Mouse (Mus musculus): Measurements from ENCODE around the gene Fgf15.
"Not testable (repeated sequence)": the region's sequence is repeated elsewhere in the genome, so short reads cannot be mapped to it uniquely, and the experiment has no call there.

Gene Fgf15

DNA sequence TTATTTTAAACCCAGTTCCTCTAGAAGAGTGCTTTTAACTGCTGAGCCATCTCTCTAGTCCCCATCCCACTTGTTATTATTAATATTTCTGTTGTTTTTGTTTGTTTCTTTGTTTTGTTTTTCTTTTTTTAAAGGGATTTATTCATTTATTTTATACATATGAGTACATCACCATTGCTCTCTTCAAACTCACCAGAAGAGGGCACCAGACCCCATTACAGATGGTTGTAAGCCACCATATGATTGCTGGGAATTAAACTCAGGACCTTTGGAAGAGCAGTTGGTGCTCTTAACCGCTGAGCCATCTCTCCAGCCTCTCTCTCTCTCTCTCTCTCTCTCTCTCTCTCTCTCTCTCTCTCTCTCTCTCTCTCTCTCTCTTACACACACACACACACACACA is 5.7 kb upstream of the Fgf15 start:
- in situ Hi-C loops (cut with MboI, MseI) = not testable (repeated sequence)

GRCm38 (mm10) chr7:144891863-144892262 is 4.5 kb upstream of the Fgf15 start:
- in situ Hi-C loops (cut with MboI, MseI) = no loop called here

GRCm38 (mm10) chr7:144892322-144892721 is 4.0 kb upstream of the Fgf15 start:
- in situ Hi-C loops (cut with MboI, MseI) = no loop called here

DNA sequence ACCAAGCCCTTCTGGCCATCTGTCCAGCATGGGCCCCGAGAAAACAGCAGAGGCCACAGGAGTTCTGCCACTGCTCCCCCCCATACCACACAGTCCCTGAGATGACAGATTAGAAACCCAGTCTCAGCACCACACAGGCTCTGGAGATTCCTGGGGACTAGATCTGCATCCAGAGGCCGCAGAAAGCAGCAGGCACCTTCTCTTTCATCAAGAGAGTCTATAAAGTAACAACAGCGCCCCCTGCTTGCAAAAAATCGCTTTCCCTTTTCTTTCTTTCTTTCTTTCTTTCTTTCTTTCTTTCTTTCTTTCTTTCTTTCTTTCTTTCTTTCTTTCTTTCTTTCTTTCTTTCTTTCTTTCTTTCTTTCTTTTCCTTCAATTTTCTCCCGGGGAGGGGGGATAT is 2.1 kb upstream of the Fgf15 start:
- in situ Hi-C loops (cut with MboI, MseI) = no loop called here

- in situ Hi-C loops (cut with MboI, MseI) = no loop called here
These were observed 1.6 kb upstream of the Fgf15 start for GRCm38 (mm10) chr7:144894706-144895105.

DNA sequence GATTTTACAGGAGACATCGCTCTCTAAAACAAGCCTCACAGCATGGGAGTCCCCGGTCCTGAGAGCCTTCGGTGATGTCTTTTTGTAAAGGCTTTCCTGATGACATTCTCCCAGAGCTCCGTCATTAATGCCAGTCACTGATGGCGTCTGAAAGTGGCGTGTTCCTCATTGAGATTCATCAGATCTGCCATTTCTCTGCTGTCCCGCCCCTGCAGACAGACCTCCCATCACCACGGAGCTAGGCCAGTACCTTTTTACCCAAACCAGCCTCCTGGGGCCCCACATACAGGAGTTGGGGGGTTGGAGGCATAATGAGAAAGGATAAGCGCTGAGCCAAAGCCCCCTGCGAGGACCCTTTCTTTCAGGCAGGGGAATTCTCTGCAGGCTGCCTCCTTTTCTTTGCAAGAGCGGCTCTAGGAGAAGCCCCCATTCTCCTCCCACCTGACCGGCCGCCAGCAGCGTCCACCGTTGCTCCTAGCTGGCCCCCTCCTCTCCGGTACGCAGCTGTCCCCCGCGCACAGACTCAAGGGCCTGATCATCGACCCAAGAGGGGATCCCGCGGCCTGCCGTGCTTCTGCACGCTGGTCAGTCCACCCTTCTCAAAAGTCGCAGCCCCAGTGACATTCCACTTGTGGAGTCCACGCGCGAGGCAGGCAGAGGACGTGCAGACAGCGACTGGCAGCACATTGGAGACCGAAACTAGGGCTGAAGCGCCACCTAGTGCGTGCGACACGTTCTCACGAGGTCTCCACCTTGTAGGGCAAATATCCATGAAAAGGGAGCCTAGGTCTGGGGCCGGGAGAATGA is 823 bp upstream of the Fgf15 start:
- in situ Hi-C loops (cut with MboI, MseI) = no loop called here

GRCm38 (mm10) chr7:144898506-144898905 is 2.2 kb downstream of the Fgf15 start:
- in situ Hi-C loops (cut with MboI, MseI) = no loop called here

GRCm38 (mm10) chr7:144905514-144905913 is 9.2 kb downstream of the Fgf15 start:
- in situ Hi-C loops (cut with MboI, MseI) = not testable (repeated sequence)

DNA sequence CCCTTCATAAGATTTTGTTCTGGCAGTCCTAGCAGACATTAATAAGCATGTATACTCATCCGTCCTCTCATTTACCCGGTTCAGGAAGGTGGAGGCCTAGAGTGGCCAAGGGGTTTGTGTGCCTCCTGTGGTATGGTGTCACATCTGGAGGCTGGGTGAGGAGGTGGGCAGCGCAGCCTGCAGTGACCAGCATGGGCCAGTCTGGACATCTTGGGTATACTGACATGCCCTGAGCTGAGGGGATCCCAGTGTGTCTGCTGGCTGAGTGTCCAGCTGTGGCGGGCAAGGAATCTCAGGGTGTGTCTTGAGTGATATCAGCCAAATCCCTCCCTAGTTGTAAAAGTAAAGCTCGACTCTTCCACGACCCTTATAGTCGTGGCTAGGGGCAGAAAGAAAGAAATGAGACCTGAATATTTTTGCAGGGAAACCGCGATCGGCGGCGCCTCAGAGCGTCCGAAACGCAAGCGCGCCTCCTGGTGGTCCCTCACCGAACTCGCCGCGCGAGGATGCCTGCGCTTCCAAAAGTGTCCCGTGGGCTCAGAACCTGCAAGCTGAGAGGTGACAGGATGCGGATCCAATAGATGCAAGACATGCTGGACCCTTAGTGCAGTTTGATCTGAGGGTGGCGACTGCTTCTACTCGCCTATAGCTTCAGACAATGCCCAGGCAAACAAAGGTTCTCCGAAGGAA is 10.5 kb downstream of the Fgf15 start:
- in situ Hi-C loops (cut with MboI, MseI) = no loop called here

- in situ Hi-C loops (cut with MboI, MseI) = no loop called here
These were observed 11.5 kb downstream of the Fgf15 start for GRCm38 (mm10) chr7:144907793-144908192.

- in situ Hi-C loops (cut with MboI, MseI) = no loop called here
These were observed 12.4 kb downstream of the Fgf15 start for GRCm38 (mm10) chr7:144908705-144909104.

- in situ Hi-C loops (cut with MboI, MseI) = no loop called here
These were observed 14.8 kb downstream of the Fgf15 start for GRCm38 (mm10) chr7:144911121-144911520.

- in situ Hi-C loops (cut with MboI, MseI) = no loop called here
These were observed 16.6 kb downstream of the Fgf15 start for GRCm38 (mm10) chr7:144912897-144913296.

DNA sequence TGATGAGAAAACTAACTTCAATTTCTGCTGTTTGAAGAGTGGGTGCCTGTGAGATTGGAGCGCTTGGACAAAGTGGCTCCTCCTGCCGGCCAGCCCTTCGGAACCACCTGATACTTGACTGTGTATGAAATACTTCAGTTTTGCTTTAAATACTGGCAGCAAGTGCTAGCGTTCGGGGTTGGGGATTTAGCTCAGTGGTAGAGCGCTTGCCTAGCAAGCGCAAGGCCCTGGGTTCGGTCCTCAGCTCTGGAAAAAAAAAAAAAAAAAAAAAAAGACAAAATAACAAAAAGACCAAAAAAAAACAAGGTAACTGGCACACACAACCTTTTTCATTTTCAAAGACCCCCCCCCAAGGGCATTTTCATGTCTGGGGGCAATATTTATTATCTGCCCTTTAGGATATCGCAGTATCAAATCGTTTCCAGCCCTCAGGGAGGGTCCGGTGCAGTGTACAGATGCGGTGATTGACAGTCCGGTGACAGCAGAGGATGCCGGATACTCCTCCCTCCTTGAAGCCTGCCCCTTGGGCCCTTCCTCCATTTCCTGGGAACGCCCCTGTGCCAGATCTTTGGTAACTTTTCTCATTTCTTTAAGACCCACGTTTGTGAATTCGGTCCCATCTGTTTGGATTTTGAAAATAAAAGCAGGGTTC is 18.1 kb downstream of the Fgf15 start:
- in situ Hi-C loops (cut with MboI, MseI) = no loop called here

- in situ Hi-C loops (cut with MboI, MseI) = no loop called here
These were observed 18.8 kb downstream of the Fgf15 start, which contains the start of gene LTO1 for GRCm38 (mm10) chr7:144914948-144915750. Gene LTO1 (plus strand): TSS chr7:144915100.

- in situ Hi-C loops (cut with MboI, MseI) = no loop called here
These were observed 22.5 kb downstream of the Fgf15 start for GRCm38 (mm10) chr7:144918823-144919222.

GRCm38 (mm10) chr7:144927591-144927990 is 31.3 kb downstream of the Fgf15 start:
- in situ Hi-C loops (cut with MboI, MseI) = no loop called here

- in situ Hi-C loops (cut with MboI, MseI) = no loop called here
These were observed 31.9 kb downstream of the Fgf15 start for GRCm38 (mm10) chr7:144928009-144928888.

DNA sequence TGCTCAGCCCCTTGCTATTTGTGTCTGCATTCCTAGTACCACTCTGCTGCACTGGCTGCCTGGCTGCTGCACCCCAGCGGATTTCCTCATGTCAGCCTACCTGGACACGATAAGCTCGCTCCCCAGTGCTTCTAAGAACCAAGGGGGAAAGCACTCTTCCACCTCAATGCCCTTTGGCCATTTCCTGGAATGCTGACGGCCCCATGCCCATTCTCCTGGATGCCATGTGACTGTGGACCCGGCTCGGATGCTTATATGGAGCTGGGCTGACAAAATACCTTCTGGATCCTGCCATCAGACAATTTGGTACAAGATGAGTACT is 32.5 kb downstream of the Fgf15 start:
- in situ Hi-C loops (cut with MboI, MseI) = no loop called here

DNA sequence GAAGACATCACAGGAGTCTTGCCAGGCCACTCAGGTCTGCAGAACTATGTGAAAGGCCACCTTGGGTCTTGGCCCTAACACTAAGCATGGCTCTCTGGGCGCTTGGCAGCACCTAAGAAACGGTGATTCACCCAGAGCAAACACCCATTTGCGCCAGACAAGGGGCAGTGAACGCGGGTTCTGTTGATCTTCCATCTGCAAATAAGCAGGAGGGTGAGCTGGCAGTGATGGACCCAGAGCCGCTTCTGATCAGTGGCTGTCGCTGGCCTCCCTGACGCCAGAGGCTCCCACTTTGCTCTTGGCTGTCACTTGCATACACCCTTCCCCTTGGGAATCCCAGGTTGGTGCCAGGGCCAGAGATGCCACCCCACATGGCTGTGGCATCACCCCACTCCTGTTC is 33.2 kb downstream of the Fgf15 start:
- in situ Hi-C loops (cut with MboI, MseI) = no loop called here

DNA sequence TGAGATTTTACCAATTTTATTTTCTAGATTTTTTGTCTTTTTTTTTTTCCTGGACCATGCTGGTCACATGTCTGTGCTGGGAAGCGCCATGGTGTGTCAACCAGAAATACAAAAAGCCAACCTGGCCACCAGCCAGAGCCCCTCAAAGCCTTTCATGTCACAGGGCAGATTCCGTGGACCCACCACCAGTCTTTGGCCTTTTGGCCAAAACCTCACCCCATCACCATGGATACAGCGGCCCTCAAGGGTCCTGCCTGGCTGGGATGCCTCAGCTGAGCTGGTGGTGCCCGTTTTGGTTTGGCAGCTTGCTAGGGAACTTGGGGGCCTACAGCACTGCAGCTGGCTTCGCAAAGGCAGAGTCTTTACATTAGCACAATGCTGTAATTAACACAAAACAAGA is 33.6 kb downstream of the Fgf15 start:
- in situ Hi-C loops (cut with MboI, MseI) = no loop called here

Measured in T-helper 1 cell (primary cell).